Mouse (Mus musculus) cerebellum, adult 9-10 months (tissue): ENCODE results near the gene Vgf.

ENCODE experiments used
- DNase-seq: peaks from one replicate; pipeline ENCODE4 v3.0.0; 2022

Vgf gene

DNA sequence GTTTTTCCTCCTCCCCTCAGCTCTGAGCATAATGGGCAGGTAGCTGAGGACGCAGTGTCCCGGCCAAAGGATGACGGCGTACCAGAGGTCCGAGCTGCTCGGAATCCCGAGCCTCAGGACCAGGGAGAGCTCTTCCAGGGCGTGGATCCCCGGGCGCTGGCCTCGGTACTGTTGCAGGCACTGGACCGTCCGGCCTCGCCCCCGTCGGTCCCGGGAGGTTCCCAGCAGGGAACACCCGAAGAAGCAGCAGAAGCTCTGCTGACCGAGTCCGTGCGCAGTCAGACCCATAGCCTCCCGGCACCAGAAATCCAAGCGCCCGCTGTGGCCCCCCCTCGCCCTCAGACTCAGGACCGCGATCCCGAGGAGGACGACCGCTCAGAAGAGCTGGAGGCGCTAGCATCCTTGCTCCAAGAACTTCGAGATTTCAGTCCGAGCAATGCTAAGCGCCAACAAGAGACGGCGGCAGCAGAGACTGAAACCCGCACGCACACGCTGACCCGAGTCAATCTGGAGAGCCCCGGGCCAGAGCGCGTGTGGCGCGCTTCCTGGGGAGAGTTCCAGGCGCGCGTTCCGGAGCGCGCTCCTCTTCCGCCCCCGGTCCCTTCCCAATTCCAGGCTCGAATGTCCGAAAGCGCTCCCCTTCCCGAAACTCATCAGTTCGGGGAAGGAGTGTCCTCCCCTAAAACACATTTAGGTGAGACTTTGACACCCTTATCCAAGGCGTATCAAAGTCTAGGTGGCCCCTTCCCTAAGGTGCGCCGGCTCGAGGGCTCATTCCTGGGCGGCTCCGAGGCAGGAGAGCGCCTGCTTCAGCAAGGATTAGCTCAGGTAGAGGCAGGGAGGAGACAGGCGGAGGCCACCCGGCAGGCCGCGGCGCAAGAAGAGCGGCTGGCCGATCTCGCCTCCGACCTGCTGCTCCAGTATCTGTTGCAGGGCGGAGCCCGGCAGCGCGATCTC is 5.2 kb downstream of the Vgf start:
- no peak for DNase-seq

DNA sequence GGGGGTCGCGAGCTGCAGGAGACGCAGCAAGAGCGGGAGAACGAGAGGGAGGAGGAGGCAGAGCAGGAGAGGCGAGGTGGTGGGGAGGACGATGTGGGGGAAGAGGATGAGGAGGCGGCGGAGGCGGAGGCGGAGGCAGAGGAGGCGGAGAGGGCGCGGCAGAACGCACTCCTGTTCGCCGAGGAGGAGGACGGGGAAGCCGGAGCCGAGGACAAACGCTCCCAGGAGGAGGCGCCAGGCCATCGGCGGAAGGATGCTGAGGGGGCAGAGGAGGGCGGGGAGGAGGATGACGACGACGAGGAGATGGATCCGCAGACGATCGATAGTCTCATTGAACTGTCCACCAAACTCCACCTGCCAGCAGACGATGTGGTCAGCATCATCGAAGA is 5.8 kb downstream of the Vgf start:
- no peak for DNase-seq

DNA sequence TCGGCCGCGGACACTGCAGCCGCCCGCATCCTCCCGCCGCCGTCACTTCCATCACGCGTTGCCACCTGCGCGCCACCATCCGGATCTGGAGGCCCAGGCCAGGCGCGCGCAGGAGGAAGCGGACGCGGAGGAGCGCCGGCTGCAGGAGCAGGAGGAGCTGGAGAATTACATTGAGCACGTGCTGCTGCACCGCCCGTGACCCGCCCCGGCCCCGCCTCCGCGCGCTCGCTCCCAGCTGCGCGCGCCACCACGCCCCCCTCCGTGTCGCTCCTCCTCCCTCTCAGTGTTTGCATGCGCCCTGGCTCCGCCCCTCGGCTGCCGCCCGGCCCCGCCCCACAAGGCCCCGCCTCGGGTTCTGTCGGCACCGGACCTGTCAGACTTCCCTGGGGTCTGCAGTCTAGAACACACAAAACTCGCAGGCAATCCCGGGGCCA is 6.5 kb downstream of the Vgf start:
- DNase-seq, result peak; percentile 72

DNA sequence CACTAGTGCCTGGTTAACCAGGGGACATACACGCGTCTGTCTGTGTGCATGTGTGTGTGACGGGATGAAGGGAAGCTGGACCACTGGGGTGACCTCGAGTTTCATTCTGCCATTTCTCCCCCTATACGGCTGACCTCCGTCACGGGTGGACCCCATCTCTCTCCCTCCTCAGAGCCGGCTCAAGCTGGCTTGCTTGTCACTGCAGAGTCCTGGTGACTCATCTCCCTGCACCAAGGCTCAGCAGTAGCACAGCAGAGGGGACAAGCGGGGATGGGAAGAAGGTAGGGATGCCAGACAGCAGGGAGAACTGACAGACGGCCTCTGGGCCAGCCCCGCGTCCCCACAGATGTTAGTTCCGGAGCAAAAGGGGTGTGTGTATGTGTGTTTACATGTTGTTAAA is 10.0 kb downstream of the Vgf start:
- DNase-seq, result no peak

DNA sequence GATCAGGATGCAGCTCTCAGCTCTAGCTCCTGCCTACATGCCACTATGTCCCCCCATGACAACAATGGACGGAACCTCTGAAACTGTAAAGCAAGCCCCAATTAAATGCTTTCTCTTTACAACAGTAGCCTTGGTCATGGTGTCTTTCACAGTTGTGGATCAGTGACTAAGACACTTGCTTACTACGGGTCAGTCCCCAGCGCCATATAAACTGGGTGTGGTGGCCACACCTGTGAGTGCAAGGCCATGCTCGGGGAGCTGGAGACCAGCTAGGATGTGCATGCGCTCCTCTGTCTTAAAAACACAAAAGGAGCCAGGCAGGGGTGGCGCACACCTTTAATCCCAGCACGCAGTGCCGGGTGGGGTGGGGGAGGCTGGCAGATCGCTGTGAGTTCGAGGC is 13.3 kb downstream of the Vgf start:
- no peak for DNase-seq

DNA sequence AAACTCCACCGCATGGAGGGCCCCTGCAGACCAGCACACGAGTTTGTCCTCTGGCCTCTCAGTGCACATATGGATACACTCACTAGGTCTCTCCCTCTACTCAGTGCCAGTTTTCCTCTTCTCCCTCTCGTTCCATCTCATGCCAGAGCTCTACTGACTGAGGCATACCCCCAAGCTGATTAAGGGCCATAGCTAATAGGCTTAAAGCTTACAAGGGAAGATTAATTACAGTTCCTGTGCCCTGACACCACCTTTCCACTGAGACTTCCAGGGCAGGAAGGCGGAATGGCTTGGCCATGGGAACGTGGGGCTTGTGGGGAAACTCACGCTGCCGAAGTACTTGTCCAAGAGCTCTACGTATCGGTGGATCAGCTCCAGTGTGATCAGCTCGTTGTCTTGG is 15.2 kb downstream of the Vgf start:
- DNase-seq, result no peak

DNA sequence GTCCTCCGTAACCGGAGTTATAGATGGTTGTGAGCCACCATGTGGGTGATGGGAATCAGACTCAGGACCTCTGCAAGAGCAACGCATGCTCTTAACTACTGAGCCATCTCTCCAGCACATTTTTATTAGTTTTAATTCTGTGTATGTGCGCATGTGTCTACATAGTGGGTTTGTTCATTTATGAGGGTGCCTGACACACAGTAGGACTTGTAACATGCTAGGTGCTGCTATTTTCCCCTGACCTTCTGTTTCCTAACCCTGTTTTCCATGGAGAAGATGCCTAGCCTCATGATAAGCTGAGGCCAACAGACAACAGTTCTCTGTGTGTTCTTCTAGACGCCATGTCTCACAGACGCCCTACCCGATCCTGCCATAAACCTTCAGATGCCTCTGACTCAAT is 17.8 kb downstream of the Vgf start:
- no peak for DNase-seq

DNA sequence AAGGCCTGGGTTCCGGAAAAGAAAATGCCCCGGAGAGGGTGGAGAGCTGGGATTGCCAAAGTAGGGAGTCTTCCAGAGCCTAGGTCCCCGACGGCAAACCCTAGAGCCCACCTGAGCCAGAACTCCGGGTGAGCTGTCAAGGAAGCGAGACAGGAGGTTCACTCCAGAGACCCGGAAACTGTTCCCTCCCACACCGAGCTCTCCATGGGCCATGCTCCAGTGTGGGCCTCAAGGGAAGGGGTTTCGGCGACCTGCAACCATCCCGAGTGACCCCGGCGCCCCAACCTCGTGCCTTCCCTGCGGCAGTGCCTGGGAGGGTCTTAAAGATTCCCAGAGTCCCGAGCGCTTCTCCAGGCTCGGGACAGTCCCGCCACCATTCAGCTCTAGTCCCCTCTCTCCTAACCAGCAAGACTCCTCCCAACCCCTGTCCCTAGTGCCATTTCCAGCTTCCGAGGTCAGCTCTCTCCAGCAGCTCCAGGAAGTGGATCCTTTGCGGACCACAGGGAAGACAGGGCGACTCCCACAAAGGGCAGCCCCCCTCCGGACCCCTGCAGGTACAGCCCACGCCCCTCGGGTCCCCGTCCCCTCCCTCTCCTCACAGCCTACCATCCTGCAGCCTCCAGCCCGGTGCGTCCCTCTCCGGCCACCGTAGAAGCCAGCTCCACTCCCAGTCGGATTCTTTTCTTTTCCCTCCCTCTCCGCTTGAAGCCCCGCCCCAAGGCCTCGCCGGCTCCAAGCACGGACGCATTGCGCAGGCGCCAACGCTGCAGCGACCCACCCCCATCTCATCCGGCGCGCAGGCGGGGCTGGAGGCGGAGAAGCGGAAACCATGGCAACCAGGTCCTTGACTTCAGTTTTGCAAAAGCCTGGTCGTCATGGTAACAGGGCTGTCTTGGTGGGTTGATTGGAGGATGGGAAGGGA is 19.5 kb downstream of the Vgf start, which contains the start of gene Ap1s1:
TSS of gene Ap1s1 (minus strand) at position 734 of the 922 bp plus-strand sequence.
- DNase-seq, result peak; percentile 99

DNA sequence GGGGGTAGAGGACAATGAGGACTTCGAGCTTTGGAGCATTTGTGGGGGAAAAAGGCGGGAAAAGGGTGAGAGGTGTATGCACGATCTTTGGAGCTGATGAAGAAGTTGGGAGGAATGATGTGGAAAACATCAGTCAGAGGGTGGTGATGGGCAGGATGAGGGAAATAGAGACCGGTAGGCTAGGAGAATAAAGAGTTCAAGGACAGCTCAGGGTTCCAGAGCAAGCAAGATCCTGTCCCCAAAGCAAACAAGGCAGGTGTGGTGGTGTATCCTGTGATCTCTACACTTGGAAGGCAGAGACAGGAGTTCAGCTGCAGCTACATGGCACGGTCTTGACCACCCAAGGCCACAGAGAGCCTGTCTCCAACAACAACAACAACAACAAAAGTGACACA is 20.1 kb downstream of the Vgf start:
- no peak for DNase-seq

DNA sequence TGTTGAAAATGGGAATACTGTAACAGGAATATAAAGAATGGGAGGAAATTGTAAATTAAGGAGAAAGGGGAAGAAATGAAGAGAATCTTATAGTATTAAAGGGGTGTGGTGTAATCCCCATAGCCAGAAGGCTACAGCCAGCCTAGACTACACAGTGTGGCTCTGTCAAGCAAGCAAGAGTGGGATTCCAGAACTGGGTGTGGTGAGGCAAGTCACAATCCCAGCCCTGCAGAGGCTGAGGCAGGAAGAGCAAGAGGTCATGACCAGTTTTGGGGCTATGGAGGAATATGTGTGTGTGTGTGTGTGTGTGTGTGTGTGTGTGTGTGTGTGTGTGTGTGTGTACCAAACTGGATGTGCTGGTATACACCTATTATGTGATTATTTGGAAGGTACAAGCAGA is 20.8 kb downstream of the Vgf start:
- DNase-seq, result no peak

DNA sequence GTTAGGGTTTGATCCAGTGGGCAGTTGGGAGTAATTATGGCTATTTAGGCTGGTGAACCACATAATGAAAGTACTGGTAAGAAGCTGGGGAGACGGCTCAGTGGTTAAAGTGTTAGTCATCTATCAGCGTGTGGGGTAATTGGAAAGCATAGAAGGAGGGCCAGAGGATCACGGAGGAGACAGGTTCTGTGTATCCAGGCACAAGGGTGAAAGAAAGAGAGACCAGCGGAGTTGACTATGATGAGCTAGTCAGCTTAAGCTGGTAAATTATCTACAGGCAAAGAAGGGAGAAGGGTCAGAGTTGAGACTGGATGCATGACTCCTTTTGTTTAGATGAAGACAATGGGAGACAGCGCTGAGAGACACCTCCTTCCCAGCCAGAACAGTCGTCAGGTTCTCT is 24.9 kb downstream of the Vgf start:
- DNase-seq, result no peak

DNA sequence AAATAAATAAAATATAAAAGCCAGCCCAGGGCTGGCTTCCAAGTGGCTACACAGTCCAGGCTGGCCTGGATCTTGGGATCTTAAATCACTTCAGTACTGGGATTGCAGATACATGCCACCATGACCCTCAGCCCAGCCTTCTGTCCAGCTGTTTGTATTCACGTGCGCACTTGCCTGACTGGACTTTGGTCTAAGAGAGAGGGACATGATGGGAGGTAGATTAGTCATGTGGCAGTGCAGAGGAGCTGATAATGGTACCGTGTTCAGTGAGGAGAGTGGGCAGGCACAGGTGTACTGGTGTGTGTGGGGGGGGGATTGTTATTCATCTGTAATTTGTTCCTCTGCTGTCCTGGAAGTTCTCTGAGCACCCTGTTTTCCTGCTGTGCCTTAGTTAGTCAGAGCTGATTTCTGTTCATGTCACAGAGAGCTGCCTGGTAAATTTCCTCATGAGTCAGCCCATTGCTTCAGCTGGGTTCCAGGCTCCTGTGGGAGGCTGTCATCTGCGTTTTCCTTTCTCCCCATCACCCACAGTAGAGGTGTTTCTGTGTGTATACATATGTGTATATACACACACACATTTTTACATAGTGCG is 25.8 kb downstream of the Vgf start:
- DNase-seq, result no peak

DNA sequence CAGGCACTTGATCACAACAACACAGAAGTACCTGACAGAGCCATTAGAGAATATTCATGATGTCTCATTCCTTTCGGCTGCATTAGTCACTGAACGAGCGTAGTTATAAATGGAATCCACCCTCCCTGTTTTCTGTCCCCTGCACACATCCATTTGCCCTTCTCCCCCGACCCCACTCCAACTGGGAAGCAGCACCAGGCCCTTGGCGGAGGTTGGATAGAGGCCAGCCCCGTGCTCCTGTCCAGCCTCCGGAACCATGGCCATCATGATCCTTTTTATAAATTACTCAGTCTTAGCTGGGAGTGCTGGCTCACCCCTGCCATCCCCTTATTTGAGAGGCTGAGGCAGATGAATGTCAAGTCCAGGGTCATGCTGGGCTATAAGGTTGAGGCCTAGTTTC is 28.1 kb downstream of the Vgf start:
- DNase-seq, result no peak

DNA sequence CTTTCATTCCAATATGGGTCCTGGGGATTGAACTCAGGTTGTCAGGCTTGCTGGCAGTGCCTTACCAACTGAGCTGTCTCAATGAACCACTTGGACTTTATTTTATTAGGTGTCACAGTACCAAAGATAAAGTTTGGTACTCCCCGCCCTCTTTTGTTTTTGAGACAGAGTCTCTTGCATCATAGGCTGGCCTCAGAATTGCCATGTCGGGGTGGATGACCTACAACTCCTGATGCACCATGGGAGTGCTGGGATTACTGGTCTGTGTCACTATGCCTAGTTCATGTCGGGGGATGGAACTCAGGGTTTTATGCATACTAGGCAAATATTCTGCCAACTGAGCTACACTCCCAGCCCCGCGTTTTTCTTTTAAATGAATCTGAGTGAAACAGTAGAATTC is 28.7 kb downstream of the Vgf start:
- DNase-seq, result no peak

DNA sequence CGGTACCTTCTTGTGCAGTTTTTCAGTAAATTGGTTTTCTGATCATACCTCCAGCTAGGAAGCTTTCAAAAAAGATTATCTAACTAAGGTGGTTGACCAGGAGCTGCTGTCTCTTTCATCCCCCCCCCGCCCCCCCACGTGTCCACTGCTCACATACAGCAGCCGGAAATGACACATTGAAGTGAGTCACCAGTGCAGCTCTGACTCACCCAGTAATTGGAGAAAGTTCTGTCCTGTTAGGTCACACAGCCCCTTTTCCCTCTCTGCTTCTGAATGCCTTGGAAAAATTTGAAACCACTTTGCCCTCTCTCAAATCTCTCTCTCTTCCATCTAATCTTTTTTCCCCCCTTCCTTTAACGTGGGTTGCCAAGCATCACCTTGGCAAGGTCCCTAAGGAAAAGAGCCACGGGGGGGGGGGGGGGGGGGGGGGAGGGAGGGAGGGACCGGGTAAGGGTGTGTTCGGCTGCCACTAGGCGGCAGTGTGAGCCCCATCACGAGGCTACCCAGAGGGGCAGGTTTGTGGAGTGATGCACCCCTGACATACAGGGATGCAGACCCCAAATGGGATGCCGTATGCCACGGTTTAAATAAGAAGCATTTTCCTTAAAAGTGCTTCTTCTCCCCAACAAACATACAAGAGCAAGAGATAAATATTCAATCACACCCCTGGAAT is 35.8 kb downstream of the Vgf start:
- peak; percentile 33 for DNase-seq

DNA sequence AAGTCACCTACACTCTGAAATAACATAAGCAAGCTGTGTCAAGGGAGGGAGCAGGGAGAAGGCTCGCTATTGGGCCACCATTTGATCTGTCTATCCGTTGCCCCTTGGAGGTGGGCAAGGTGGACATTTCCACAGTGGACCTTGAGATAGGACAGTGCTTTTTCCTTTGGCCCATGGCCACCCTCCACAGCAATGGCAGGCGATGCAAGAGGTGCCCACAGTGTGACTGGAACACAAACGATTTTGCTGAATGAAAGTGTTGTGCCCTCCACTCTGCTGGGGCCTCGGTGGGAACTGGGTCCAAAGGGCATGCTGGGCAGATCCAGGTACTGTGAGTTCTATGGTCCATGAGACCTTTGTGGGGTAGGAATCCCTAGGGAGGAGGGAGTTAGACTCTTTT is 36.4 kb downstream of the Vgf start:
- DNase-seq, result no peak

DNA sequence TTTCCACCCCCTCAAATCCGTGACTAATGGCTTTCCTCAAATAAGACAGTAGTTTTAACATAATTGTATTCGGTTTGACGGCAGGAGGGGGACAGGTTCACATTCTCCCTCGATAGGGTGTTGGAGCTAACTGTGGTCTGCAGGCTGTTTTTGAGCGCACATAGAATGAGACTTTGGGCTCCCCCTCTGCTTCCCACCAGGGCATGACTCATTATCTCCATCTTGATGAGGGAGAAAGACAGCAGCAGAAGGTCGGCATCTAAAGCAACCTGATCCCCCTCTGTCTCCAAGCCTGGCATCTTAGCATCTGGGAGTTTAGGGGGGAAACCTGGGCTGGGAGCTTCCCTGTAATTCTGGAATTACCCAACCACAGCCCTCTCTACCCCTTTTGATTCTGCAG is 39.3 kb downstream of the Vgf start:
- no peak for DNase-seq

DNA sequence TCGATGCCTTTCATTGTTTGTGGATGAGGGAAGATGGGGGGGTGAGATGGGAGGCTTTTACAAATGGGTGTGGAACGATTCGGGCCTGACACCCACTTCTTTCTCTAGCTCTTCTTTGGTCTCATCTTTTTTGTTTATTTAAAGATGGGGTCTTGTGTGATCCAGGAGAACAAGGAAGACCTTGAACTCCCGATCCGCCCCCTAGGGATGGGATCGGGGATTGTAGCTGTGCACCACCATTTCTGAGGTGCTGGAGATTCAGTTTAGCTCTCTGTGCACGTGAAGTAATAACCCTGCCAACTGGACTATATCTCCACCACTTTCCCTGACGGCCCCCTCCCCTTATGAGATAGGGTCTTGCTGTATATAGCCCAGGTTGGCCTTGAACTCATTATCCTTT is 39.7 kb downstream of the Vgf start:
- no peak for DNase-seq

DNA sequence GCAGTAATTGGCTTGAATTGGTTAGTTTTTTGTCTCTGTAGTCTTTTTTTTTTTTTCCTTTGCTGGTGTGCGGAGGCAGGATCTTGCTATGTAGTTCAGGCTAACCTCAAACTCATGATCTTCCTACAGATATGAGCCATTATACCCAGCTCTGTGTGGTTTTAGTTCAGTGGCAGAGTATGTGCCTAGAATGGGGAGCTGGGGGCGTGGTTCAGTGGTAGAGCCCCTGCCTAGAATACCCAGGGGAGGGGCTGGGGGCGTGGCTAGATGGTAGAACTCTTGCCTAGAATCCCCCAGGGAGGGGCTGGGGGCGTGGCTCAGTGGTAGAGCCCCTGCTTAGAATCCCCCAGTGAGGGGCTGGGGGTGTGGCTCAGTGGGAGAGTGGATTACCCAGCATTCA is 42.5 kb downstream of the Vgf start:
- no peak for DNase-seq

DNA sequence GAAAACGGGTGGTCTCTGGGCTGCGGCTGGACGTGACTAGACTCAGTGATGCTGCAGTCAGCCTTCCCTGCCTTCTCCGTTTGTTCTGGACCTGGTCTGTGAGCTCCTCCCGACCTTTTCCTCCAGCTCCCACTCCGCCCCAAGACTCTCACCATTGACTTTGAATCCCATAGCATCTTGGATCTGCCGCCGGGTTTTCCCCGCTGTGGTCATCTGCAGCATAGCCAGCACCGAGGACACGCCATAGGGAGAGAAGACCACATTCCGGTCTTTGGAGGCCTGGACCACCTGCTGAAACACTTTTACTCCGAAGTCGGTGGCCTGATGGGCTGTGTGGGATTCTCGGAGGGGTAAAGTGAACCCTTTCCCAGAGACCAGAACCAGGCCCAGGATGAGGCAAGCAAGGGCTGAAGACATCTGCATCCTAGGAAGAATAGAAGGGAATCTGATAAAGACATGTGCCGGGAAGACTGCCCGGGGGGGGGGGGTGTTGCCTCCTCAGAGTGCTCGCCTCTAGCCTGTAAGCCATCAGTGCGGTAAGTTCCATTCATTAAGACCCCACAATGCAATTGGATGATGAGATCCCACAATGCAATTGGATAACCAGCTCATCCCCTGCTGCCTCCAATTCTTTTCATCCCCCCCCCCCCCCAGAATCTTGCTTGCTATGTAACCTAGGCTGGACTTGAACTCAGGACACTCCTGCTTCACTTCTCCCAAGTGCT is 44.9 kb downstream of the Vgf start:
- no peak for DNase-seq

DNA sequence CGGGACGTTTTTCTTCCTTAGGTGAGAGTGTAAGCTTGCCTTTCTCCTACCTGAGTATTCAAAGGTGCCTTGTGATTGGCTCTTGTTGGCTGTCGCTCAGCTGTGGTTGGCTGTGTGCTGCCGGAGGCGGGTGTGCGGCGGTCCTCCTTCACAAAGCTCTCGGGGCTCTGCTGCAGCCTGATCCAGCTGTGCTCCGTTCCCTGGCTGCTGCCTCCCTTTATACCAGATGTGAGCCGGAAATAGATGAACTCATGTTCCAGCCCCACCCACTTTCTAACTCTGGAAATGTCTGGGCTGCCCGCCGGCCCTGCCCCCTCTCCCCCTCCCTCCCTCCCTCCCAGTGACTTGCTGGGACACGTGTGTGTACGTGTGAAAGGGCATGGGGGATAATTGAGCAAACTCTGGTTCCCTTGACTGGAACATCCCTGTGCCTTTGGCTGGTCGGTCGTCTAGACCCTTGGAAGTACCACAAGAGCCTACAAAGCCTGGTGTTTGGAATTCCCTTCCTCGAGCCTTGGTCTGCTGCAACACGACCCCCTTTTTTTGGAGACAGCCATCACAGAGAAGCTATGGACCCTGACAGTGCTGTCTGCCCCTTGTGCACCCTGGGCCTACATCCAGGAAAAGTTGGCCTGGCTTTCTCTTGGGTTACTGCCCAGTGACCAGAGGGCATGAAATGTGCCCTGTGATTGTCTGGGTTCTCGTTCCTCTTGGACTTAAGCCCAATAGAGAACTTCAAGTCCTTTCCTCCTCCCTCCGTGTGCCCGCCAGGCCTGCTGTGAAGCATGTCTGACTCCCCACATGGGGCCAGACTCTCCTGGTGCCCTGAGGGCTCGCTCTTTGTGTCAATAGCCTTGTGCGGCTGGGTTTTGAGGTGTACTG is 46.1 kb downstream of the Vgf start, which contains the start of gene Serpine1:
TSS of gene Serpine1 (minus strand) at position 190 of the 882 bp plus-strand sequence.
- peak; percentile 36 for DNase-seq
